In genomic region chr10:81929842-81930743, GRCm38 (mm10) we compare ENCODE assay signal across 7 mouse cellular contexts. TPM values are rescaled to one million over a fixed set of nuclear protein-coding genes. Genes with fewer than 3 reads are reported as not detected.
DNase-seq lines count a peak whose midpoint lies in the region; ATAC-seq and TF ChIP-seq lines count a peak whose summit lies in the region.
"Not testable (repeated sequence)": the region's sequence is repeated elsewhere in the genome, so short reads cannot be mapped to it uniquely, and the experiment has no call there.

TSS of gene Zfp781 (minus strand) at chr10:81930480.

- ATAC-seq in embryonic facial prominence, embryonic 13.5 days (ENCODE audit: insufficient number of reproducible peaks, insufficient read depth, low FRiP score, low TSS enrichment, low read depth): peak; percentile 90
- peak; percentile 96 for ATAC-seq in granulocyte monocyte progenitor cell, adult 5-6 weeks (replicated peaks; ENCODE audit: poor library complexity, severe bottlenecking)
- peak; percentile 98 for ATAC-seq in hindbrain, embryonic 13.5 days (ENCODE audit: low FRiP score)
- ATAC-seq in kidney, embryonic 15.5 days (replicated peaks; ENCODE audit: low FRiP score): peak; percentile 98
- peak; percentile 76 for ATAC-seq in liver, embryonic 14.5 days (ENCODE audit: insufficient read depth)
- ATAC-seq in midbrain, embryonic 11.5 days (ENCODE audit: low FRiP score): peak; percentile 98
- ATAC-seq in neural tube, embryonic 14.5 days (ENCODE audit: low read depth): peak; percentile 99

- DNase-seq in liver, embryonic 14.5 days (ENCODE audit: low read depth in 3 of 3, low spot score in 3 of 3); midbrain, embryonic 11.5 days (ENCODE audit: low spot score, missing footprints): not testable (repeated sequence)

- H3K9me3 ChIP-seq in embryonic facial prominence, embryonic 13.5 days; hindbrain, embryonic 13.5 days; kidney, embryonic 15.5 days (replicated peaks); liver, embryonic 14.5 days (ENCODE audit: control insufficient read depth, low read length); midbrain, embryonic 11.5 days (ENCODE audit: control insufficient read depth, low read length); neural tube, embryonic 14.5 days (ENCODE audit: control insufficient read depth, low read length): not testable (repeated sequence)

- WGBS in embryonic facial prominence, embryonic 13.5 days: no CpG with 5 or more reads among the region's 43 CpGs
- WGBS in hindbrain, embryonic 13.5 days: no CpG with 5 or more reads among the region's 43 CpGs
- WGBS in kidney, embryonic 15.5 days: no CpG with 5 or more reads among the region's 43 CpGs
- no CpG with 5 or more reads among the region's 43 CpGs for whole genome bisulfite sequencing in liver, embryonic 14.5 days (ENCODE audit: insufficient replicate concordance)
- WGBS in midbrain, embryonic 11.5 days: no CpG with 5 or more reads among the region's 43 CpGs
- no CpG with 5 or more reads among the region's 43 CpGs for WGBS in neural tube, embryonic 14.5 days

- not testable (repeated sequence) for H3K27me3 ChIP-seq in embryonic facial prominence, embryonic 13.5 days; hindbrain, embryonic 13.5 days; kidney, embryonic 15.5 days; liver, embryonic 14.5 days (ENCODE audit: control insufficient read depth, insufficient read depth, low read length); midbrain, embryonic 11.5 days (ENCODE audit: control insufficient read depth, insufficient read depth, low read length); neural tube, embryonic 14.5 days (ENCODE audit: control insufficient read depth, insufficient read depth, low read length)

- TF ChIP-seq CTCF in liver, embryonic 14.5 days (IDR thresholded peaks at IDR 0.05; ENCODE audit: low read depth): not testable (repeated sequence)

- H3K4me2 ChIP-seq in embryonic facial prominence, embryonic 13.5 days; hindbrain, embryonic 13.5 days; kidney, embryonic 15.5 days; liver, embryonic 14.5 days (ENCODE audit: low read depth); midbrain, embryonic 11.5 days; neural tube, embryonic 14.5 days (ENCODE audit: low read depth, low read length): not testable (repeated sequence)

- not testable (repeated sequence) for H3K36me3 ChIP-seq in embryonic facial prominence, embryonic 13.5 days; hindbrain, embryonic 13.5 days; kidney, embryonic 15.5 days; liver, embryonic 14.5 days (replicated peaks; ENCODE audit: control insufficient read depth, insufficient read depth, low read depth); midbrain, embryonic 11.5 days (ENCODE audit: control insufficient read depth, insufficient read depth, low read length); neural tube, embryonic 14.5 days (ENCODE audit: control insufficient read depth, insufficient read depth, low read length)

- not testable (repeated sequence) for H3K4me3 ChIP-seq in embryonic facial prominence, embryonic 13.5 days; hindbrain, embryonic 13.5 days; kidney, embryonic 15.5 days (replicated peaks); liver, embryonic 14.5 days (ENCODE audit: insufficient read depth in 1 of 2, low read depth in 2 of 2, low read length in 2 of 2); midbrain, embryonic 11.5 days (ENCODE audit: low read depth, low read length); neural tube, embryonic 14.5 days (ENCODE audit: low read depth, low read length)

- not testable (repeated sequence) for H3K27ac ChIP-seq in embryonic facial prominence, embryonic 13.5 days; hindbrain, embryonic 13.5 days; kidney, embryonic 15.5 days; liver, embryonic 14.5 days; midbrain, embryonic 11.5 days (ENCODE audit: low read depth, low read length); neural tube, embryonic 14.5 days (ENCODE audit: low read depth, low read length)

- not testable (repeated sequence) for H3K9ac ChIP-seq in embryonic facial prominence, embryonic 13.5 days; hindbrain, embryonic 13.5 days; kidney, embryonic 15.5 days; liver, embryonic 14.5 days (replicated peaks); midbrain, embryonic 11.5 days (ENCODE audit: low read length); neural tube, embryonic 14.5 days (replicated peaks; ENCODE audit: low read depth, low read length)

- H3K4me1 ChIP-seq in embryonic facial prominence, embryonic 13.5 days; hindbrain, embryonic 13.5 days (replicated peaks); kidney, embryonic 15.5 days; liver, embryonic 14.5 days (replicated peaks; ENCODE audit: control insufficient read depth in 2 of 2, insufficient read depth in 2 of 2, low read length in 1 of 2); midbrain, embryonic 11.5 days (ENCODE audit: control insufficient read depth, insufficient read depth, low read length); neural tube, embryonic 14.5 days (ENCODE audit: control insufficient read depth, insufficient read depth, low read length): not testable (repeated sequence)

- TF ChIP-seq EP300 in liver, embryonic 14.5 days (IDR thresholded peaks at IDR 0.05; ENCODE audit: low read depth): not testable (repeated sequence)

RNA-seq across cellular contexts. Expression of gene Zfp781, which starts in this region (rescaled TPM):
- 2.5 and 3.5 TPM in 2 replicates for polyA plus RNA-seq in embryonic facial prominence, embryonic 13.5 days (2015; fragmentation: Nextera tagmentation; extraction: Ambion mirVana)
- total RNA-seq in granulocyte monocyte progenitor cell, adult 5-6 weeks (2014; fragmentation: Nextera tagmentation): 0.06 TPM in 1 of 2 replicates, not detected in the other
- total RNA-seq in granulocyte monocyte progenitor cell, adult 5-6 weeks (2017): 0.36 and 0.99 TPM in 2 replicates
- 4.9 and 8.2 TPM in 2 replicates for polyA plus RNA-seq in hindbrain, embryonic 13.5 days (2015; fragmentation: Nextera tagmentation; extraction: Ambion mirVana)
- 3.8 and 5.9 TPM in 2 replicates for polyA plus RNA-seq in kidney, embryonic 15.5 days (2015; fragmentation: Nextera tagmentation; extraction: Ambion mirVana)
- 0.10 and 0.19 TPM in 2 replicates for polyA plus RNA-seq in liver, embryonic 14.5 days (2012; rRNA removed)
- polyA plus RNA-seq in liver, embryonic 14.5 days (2014; fragmentation: Nextera tagmentation; extraction: Ambion mirVana): 0.39 and 0.55 TPM in 2 replicates
- 7.5 and 8.0 TPM in 2 replicates for polyA plus RNA-seq in midbrain, embryonic 11.5 days (2014; fragmentation: Nextera tagmentation; extraction: Ambion mirVana)
- polyA plus RNA-seq in neural tube, embryonic 14.5 days (2014; fragmentation: Nextera tagmentation; extraction: Ambion mirVana): 8.8 and 10.3 TPM in 2 replicates

Comparison
In these comparisons a context has a peak if more than half of its experiments do, and no peak if none do; other contexts are left out.
1. Peak in ATAC-seq in granulocyte monocyte progenitor cell, adult 5-6 weeks; RNA of the gene not detected or under 1 TPM.
2. Peak in ATAC-seq in liver, embryonic 14.5 days; RNA of the gene not detected or under 1 TPM.